Mouse (Mus musculus): ENCODE data around the gene Gamt. TPM values are rescaled to one million over a fixed set of nuclear protein-coding genes. Genes with fewer than 3 reads are reported as not detected.

Gene Gamt
- polyA plus RNA-seq (2015; fragmentation: Nextera tagmentation; extraction: Ambion mirVana), result 28.8 and 33.0 TPM in 2 replicates

GRCm38 (mm10) chr10:80260642-80261584 is at the start of gene Gamt, which contains the start of gene Dazap1:
TSS of gene Gamt (minus strand) at chr10:80261012.
TSS of gene Dazap1 (plus strand) at chr10:80261486.

GRCm38 (mm10) chr10:80295618-80296425 is 35.0 kb upstream of the Gamt start, which contains the start of gene Apc2:
TSS of gene Apc2 (plus strand) at chr10:80295977.

GRCm38 (mm10) chr10:80292251-80293146 is 31.7 kb upstream of the Gamt start, which contains the start of gene Rps15:
TSS of gene Rps15 (plus strand) at chr10:80292453.

GRCm38 (mm10) chr10:80248971-80249640 is 11.7 kb downstream of the Gamt start, which contains the start of gene Ndufs7:
TSS of gene Ndufs7 (plus strand) at chr10:80249121.

GRCm38 (mm10) chr10:80226416-80227165 is 34.2 kb downstream of the Gamt start, which contains the start of gene Mum1:
TSS of gene Mum1 (plus strand) at chr10:80226434.

Small RNA genes lying within 50 kb of the gene (microRNA-seq; reads per million reads assigned to microRNA genes)
- 0.87 reads per million for gene Mir6911

Other genes starting within 250 kb of the Gamt start
- 1.9 TPM in 2 replicates for gene Arhgap45, start 244.4 kb downstream of the Gamt start, polyA plus RNA-seq (2015; fragmentation: Nextera tagmentation; extraction: Ambion mirVana)
- 138 and 143 TPM in 2 replicates for gene Polr2e, start 221.2 kb downstream of the Gamt start, polyA plus RNA-seq (2015; fragmentation: Nextera tagmentation; extraction: Ambion mirVana)
- gene Gpx4, start 213.8 kb downstream of the Gamt start, polyA plus RNA-seq (2015; fragmentation: Nextera tagmentation; extraction: Ambion mirVana), result 738 and 765 TPM in 2 replicates
- 8.5 and 9.0 TPM in 2 replicates for gene Sbno2, start 155.4 kb downstream of the Gamt start, polyA plus RNA-seq (2015; fragmentation: Nextera tagmentation; extraction: Ambion mirVana)
- gene Stk11, start 145.2 kb downstream of the Gamt start, polyA plus RNA-seq (2015; fragmentation: Nextera tagmentation; extraction: Ambion mirVana), result 14.6 and 18.3 TPM in 2 replicates
- 803 and 819 TPM in 2 replicates for gene Atp5d, start 122.4 kb downstream of the Gamt start, polyA plus RNA-seq (2015; fragmentation: Nextera tagmentation; extraction: Ambion mirVana)
- gene Cbarp, start 120.2 kb downstream of the Gamt start, polyA plus RNA-seq (2015; fragmentation: Nextera tagmentation; extraction: Ambion mirVana), result 110 and 138 TPM in 2 replicates
- 16.4 and 21.8 TPM in 2 replicates for gene Midn, start 112.7 kb downstream of the Gamt start, polyA plus RNA-seq (2015; fragmentation: Nextera tagmentation; extraction: Ambion mirVana)
- 566 and 579 TPM in 2 replicates for gene Cirbp, start 95.0 kb downstream of the Gamt start, polyA plus RNA-seq (2015; fragmentation: Nextera tagmentation; extraction: Ambion mirVana)
- gene 1600002K03Rik, start 88.1 kb downstream of the Gamt start, polyA plus RNA-seq (2015; fragmentation: Nextera tagmentation; extraction: Ambion mirVana), result 6.4 and 8.1 TPM in 2 replicates
- gene Efna2, start 81.5 kb downstream of the Gamt start, polyA plus RNA-seq (2015; fragmentation: Nextera tagmentation; extraction: Ambion mirVana), result 28.7 and 30.4 TPM in 2 replicates
- gene Mum1, start 34.6 kb downstream of the Gamt start, polyA plus RNA-seq (2015; fragmentation: Nextera tagmentation; extraction: Ambion mirVana), result 37.7 and 42.6 TPM in 2 replicates
- 488 and 508 TPM in 2 replicates for gene Ndufs7, start 11.9 kb downstream of the Gamt start, polyA plus RNA-seq (2015; fragmentation: Nextera tagmentation; extraction: Ambion mirVana)
- 32.5 and 35.2 TPM in 2 replicates for gene Dazap1, start 474 bp upstream of the Gamt start, polyA plus RNA-seq (2015; fragmentation: Nextera tagmentation; extraction: Ambion mirVana)
- 656 and 679 TPM in 2 replicates for gene Rps15, start 31.4 kb upstream of the Gamt start, polyA plus RNA-seq (2015; fragmentation: Nextera tagmentation; extraction: Ambion mirVana)
- 70.9 and 88.2 TPM in 2 replicates for gene Apc2, start 35.0 kb upstream of the Gamt start, polyA plus RNA-seq (2015; fragmentation: Nextera tagmentation; extraction: Ambion mirVana)
- 37.1 and 37.5 TPM in 2 replicates for gene 2310011J03Rik, start 59.5 kb upstream of the Gamt start, polyA plus RNA-seq (2015; fragmentation: Nextera tagmentation; extraction: Ambion mirVana)
- 11.0 and 13.5 TPM in 2 replicates for gene Pcsk4, start 68.5 kb upstream of the Gamt start, polyA plus RNA-seq (2015; fragmentation: Nextera tagmentation; extraction: Ambion mirVana)
- 5.6 and 5.7 TPM in 2 replicates for gene Reep6, start 68.9 kb upstream of the Gamt start, polyA plus RNA-seq (2015; fragmentation: Nextera tagmentation; extraction: Ambion mirVana)
- gene Adamtsl5, start 87.4 kb upstream of the Gamt start, polyA plus RNA-seq (2015; fragmentation: Nextera tagmentation; extraction: Ambion mirVana), result 3.5 and 4.6 TPM in 2 replicates
- 8.5 and 8.6 TPM in 2 replicates for gene Plk5, start 95.4 kb upstream of the Gamt start, polyA plus RNA-seq (2015; fragmentation: Nextera tagmentation; extraction: Ambion mirVana)
- 13.1 and 15.0 TPM in 2 replicates for gene Mex3d, start 126.6 kb upstream of the Gamt start, polyA plus RNA-seq (2015; fragmentation: Nextera tagmentation; extraction: Ambion mirVana)
- gene Mbd3, start 138.5 kb upstream of the Gamt start, polyA plus RNA-seq (2015; fragmentation: Nextera tagmentation; extraction: Ambion mirVana), result 161 and 183 TPM in 2 replicates
- gene Uqcr11, start 145.8 kb upstream of the Gamt start, polyA plus RNA-seq (2015; fragmentation: Nextera tagmentation; extraction: Ambion mirVana), result 1,108 and 1,127 TPM in 2 replicates
- 28.8 and 32.2 TPM in 2 replicates for gene Tcf3, start 172.6 kb upstream of the Gamt start, polyA plus RNA-seq (2015; fragmentation: Nextera tagmentation; extraction: Ambion mirVana)
- gene Onecut3, start 233.8 kb upstream of the Gamt start, polyA plus RNA-seq (2015; fragmentation: Nextera tagmentation; extraction: Ambion mirVana), result 0.34 and 0.56 TPM in 2 replicates

Measured in neural tube, postnatal 0 days (tissue).